Mouse (Mus musculus): ENCODE results near the gene Polr2m.
"Not testable (repeated sequence)": the region's sequence is repeated elsewhere in the genome, so short reads cannot be mapped to it uniquely, and the experiment has no call there.

Gene Polr2m

DNA sequence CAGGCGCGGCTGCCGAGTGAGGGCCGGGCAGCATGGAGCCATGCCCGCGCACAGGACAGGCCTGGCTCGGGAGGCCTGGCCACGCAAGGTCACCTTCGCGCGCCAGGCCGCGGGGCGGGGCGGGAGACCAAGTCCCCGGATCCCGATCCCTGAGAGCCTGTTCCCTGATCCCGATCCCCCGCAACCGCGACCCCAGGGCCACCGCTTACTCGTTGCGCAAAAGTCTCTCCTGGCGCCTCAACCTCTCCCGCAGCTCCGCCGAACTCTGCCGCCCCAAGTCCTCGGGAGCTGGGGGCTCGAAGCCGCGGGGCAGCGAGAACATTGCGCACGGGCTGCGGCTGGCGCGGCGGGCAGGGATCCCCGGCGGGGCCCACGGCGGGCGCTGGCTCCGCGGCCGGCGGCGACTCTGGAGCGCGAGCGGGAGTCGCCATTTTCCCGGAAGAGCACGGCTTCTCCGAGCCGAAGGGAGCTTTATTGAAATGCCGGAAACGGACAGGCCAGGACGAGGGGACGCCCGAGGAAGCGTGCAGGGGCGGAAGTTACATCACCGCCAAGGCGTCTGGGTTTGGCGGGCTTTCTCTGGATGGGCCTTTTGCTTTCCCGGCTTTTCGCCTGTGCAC is at the start of gene Polr2m:
TSS of gene Polr2m (minus strand) at position 461 of the 620 bp plus-strand sequence.
- peak; percentile 95 for DNase-seq (ENCODE audit: low read depth, low spot score)

DNA sequence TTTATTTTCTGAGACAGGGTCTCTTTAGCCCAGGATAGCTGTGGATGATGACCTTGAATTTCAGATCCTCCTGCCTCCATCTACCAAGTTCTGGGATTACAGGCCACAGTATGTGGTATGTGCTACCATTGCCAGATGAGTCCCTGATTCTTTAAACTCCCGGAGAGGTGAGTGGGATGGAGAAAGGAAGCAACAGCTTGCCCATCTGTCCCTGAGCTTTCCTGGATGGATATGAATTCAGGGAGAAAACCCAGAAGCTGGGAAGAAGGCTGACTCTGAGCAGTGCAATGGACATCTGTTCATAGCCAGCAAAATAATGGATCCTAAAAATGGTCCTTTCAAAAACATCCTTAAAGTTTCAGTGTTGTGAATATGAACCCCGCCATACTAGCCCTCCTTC is 49.3 kb upstream of the Polr2m start:
- DNase-seq (ENCODE audit: low read depth, low spot score), result no peak

DNA sequence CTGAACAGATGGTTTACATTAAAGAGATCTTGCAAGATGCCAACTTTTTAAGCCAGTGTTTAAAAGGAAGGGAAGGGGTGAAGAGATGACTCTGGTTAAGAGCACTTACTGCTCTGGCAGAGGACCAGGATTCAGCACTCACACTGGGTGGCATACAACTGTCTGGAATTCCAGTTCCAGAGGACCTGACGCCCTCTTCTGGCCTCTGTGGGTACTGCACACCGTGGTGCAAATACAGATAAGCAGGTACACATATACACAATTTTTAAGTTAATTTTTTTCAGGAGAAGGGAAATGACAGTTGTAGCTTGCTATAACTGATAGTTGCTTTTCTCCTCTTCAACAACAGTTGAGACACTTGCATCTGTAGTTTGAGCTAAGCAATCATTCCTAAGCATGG is 44.2 kb upstream of the Polr2m start:
- peak; percentile 31 for DNase-seq (ENCODE audit: low read depth, low spot score)

DNA sequence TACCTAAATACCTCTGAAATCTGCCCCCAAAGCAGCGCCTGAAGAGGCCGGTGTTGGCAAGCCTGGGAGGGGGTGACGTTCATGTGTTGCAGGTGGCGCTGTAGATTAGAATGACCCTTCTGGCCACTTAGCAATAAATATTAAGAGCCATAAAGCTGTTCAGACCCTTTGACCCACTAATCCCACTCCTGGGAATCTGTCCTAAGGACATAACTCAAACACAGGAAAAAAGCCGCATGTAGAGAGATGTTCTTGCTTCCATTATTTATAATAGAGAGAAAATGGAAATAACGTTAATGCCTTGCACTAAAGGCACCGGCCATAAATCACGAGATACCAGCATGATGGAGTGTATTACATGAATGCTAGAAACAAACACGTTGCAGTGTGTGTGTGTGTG is 41.7 kb upstream of the Polr2m start:
- no peak for DNase-seq (ENCODE audit: low read depth, low spot score)

DNA sequence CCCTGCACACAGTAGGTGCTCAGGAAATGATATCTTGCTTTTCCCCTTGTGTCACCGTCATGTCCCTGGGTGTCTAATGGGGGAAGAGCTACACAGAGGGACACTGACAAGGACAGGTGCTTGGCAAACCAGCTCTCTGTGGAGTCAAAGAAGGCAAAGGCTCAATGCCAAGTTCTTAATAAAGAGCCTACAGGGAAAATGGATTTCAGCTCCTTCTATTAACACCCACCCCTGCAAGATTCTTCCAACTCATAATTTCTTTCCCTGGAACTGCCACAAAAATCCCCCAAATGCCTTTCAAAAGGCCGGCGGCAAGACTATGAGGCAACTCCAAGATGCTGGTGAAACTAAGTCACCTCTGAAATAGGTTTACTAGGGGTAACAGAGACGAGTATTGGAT is 38.2 kb upstream of the Polr2m start:
- DNase-seq (ENCODE audit: low read depth, low spot score), result no peak

DNA sequence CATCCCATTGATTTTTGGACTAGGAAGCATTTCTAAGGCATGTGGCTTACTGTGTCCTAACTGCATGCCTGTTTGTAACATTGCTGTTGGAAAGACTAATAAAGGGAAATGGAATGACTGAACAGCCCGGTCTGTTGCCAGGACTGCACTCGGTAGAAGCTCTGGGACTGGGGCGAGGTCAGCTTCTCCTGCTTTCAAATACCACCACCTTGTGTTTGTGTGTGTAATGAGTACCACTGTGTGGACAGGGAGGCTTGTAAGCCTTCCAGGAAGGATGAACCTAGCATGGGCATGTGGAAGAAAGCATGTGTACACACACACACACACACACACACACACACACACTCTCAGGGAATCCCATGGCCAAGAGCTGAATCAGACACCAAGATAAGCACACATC is 34.1 kb upstream of the Polr2m start:
- DNase-seq (ENCODE audit: low read depth, low spot score), result no peak

DNA sequence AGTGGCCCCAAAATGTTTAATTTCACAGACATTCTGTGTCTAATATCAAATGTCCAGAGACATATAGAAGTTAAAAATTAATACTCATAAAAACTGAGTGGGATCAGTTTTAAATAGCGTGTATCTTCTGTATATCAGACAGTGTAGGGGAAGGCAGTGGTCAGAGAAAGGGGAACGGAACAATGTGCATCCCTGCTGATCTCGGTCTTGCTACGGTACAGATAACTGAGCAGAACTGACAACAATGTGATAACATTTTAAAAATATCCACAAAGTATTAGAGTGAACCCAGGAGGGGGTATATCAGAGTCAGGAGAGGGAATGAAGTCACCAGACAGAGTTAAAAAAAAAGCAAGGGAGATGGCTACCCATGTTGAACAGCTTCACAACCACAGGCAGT is 31.8 kb upstream of the Polr2m start:
- DNase-seq (ENCODE audit: low read depth, low spot score), result no peak

DNA sequence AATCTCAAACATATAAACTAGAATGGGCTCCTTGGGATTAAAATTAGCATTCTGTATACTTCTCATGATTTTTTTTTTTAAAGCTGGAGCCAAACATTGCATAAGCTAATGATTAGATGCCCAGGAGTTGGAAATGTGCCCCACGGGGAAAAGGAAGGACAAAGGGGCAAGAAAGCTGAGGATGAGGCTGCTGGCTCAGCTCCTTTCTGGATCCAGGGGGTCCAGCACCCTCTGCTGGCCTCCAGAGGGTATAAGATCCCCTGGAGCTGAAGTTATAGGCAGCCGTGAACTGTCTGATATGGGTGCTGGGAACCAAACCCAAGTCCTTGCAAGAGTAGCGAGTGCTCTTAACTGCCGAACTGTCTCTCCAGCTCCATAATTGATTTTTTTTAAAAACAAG is 30.1 kb upstream of the Polr2m start:
- no peak for DNase-seq (ENCODE audit: low read depth, low spot score)

DNA sequence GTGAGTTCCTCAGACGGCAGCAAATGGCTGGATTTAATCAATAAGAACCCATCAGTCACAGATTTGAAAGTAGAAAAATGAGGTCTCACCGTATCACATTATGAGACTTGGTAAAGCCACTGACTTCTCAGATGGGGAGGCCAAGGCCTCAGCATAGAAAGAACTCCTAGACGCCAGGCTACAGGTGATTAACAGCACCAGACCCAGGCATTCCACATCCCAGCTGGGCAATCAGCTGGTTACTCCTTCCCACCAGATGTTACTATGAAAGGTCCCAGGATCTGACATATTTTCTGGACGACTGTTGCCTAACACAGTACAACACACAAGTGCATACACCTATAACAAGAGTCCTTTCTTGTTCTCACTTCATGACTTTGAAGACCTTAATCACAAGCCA is 27.8 kb upstream of the Polr2m start:
- DNase-seq (ENCODE audit: low read depth, low spot score), result peak; percentile 4

DNA sequence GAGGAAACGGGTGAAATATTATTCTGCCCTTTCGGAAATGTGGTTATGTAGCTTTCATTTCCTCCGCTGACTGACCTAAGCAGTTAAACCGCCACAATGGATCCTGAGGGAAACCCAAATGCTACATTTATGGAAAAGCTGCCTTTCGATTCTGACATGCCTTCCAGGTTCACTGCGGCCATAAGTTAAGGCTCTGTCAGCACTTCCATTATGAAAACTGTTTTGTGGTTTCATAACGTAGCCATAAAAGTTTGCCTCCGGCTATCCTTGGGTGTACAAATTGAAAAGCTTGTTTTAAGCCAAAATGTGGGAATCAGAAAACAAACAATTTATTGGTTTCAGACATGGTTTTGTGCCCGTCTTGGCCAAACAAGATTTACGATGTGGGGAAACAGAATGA is 27.2 kb upstream of the Polr2m start:
- peak; percentile 87 for DNase-seq (ENCODE audit: low read depth, low spot score)

DNA sequence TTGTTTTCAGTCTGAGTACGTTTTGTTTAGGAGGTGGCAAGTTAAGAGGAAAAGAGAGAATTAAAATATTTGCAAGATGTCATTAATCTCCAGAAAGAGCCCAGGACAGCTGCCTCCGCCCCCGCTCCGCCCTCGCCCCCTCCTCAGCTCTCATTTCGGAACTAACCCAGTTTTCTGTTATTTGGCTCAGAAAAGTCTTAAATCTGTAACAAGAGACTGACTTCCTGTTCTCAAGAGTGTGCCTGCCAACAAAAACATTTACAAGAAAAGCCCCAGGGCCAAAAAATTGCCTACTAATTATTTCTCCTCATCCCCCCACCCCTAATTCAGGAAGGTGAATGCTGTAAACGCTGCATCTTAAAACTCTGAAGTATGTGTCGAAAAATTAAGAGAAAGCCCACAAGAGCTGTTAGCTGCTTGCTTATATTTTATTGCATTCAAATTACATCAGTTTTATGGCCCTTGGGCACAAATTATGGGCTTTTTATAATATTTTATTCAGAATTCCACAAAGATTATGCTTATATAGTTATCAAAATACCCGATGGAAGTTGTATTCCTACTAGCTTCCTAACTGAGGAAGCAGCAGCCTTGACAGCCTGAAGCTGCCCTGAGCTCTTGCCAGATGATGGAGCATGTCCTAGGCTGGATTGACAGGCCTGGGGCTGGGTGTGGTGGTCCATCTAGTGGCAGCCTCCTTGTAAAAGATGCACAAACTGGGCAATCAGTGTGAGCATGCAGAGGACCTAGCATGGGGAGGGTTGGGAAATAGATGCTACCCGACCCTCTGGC is 12.9 kb upstream of the Polr2m start:
- DNase-seq (ENCODE audit: low read depth, low spot score), result peak; percentile 51

DNA sequence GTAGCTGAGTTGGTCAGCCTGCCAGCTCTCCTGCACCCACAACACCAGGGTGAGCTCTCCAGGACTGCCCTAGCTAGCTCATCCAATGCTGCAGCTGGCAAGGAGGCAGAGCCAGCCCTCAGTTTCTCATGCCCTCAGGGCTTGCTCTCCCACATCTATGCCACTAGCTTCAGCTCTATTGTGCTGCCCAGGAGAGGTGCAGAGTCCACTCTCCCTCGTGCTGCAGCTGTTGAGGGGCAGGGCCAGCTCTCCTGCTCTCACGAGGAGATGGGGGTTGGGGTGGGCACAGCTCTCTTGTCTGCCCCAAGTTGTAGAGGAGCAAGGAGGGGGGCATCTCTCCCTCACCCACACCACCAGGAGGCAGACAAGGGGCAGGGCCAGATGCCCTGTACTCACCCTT is 10.9 kb upstream of the Polr2m start:
- DNase-seq (ENCODE audit: low read depth, low spot score), result peak; percentile 23

DNA sequence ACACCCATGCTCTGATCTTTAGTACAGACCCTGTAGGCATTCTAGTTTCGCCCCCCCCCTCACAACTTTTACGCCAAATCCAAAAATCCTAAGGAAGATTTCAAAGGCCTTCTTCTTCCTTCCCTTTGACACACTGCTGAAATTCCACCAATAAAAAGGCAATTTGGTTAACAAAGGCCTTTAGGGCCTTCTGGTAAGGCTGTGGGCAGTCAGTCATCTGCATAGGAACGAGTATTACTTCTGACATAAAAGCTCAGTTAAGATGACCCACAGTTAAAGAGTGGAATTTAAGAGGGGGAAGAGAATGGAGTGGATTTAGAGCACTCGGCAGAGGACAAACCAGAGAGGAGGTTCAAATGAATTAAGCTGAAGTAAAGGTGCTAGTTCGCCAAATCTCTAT is 8.0 kb upstream of the Polr2m start:
- no peak for DNase-seq (ENCODE audit: low read depth, low spot score)

DNA sequence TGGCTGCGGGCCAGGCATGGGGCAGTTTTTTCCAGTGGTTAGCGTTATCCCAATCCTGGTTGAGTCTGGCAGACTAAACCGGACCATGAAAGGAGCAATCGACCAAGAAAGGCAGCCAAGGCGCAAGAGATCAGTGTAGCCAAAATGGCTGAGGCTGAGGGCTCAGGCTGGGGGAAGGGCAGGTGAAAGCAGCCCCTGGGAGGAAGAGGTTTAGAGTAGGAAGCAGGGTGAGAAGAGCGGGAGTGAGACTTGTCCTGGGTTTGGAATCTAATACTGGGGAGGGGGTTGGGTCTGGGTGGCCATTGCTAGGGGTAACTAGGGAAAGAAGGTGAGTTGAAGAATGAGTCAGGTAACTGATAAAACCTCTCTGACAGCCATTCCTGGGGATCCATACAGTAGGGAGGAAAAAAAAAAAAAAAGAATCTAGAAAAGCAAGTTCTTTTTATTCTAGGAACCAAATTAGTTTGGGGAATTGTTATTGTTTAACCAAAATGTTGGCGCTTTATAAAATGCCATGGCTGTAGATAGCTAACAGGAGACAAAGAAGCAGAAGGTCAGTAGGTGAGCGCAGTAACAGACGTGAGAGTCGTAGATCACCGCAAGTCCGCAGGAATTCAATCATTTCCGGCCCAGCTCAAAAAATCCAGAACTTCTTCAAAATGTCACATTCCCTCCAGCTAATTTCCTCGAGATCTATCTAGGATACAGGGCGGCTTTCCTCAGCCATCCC is 6.7 kb upstream of the Polr2m start:
- DNase-seq (ENCODE audit: low read depth, low spot score), result no peak

DNA sequence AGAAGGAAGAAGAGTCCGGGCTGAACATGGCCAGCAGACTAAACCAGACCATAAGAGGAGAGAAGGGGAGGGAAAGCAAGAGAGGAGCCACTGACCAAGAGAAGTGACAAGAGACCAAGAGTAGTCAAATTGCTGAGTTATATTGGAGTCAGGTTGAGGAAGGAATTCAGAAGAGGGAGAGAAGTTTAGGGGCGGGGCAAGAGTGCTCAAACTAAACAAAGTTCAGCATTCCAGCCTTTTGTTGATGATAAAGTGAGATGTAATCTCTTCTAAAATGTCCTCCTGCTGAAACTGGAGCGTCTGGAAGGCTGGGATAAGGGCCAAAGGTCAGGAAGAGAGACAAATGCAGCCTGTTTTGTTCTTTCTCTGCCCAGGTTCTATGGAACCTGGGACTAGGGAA is 4.3 kb upstream of the Polr2m start:
- no peak for DNase-seq (ENCODE audit: low read depth, low spot score)

DNA sequence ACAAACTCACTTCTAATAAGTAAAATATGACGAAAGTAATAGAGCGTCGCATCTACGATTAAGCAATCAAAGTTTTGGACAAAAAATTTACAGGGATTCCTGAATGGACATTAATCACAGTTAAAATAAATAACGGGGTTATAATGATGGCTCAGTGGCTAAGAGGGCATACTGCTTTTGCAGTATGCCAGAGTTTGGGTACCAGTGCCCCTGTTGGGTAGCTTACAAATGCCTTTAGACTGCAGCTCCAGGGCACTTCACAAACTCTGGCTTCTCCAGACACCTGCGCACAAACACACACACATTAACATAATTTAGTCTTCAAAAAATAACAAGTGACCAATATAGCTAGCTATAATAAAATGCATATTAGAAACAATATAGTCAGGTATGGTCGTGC is 392 bp upstream of the Polr2m start:
- no peak for DNase-seq (ENCODE audit: low read depth, low spot score)

DNA sequence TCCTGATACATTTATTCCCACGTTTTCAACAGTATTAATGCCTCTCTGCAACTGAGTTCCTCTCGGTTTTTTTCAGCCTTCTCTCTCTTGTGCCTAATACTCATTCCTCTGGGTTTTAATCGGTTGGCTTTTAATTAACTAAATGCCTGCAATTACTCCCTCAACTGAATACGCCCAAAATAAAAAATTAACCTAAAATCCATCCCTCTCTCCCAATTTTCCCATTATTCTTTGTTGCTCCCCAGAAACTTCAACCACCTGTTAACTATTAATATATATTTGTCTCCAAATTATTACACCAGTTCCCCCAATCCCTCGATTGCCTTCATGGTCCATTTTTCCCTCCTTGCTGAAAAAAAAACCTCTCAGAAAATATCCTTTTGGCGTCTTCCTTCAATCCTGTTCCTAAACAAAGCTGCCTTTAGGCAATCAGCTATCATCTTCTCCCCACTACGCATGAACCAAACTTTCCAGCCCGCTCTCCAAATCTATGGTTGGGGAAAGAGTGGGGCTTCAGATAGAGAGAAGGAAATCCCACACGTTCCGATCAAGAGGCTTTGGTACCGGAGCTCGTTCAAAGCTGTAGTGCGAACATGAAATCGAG is 762 bp downstream of the Polr2m start:
- peak; percentile 53 for DNase-seq (ENCODE audit: low read depth, low spot score)

DNA sequence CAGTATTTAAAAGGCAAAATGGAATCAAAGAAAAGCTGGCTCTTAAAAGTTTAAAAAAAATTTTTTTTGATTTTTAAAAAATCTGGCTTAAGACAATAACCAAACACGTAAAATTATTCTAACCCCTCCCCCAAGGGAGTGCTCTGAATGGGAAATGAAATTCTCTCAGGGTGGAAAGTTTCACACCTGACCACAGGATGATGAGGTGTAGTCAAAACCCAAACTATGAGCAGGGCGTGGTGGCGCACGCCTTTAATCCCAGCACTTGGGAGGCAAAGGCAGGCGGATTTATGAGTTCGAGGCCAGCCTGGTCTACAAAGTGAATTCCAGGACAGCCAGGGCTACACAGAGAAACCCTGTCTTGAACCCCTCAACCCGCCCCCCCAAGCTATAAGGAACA is 1.9 kb downstream of the Polr2m start:
- DNase-seq (ENCODE audit: low read depth, low spot score), result not testable (repeated sequence)

DNA sequence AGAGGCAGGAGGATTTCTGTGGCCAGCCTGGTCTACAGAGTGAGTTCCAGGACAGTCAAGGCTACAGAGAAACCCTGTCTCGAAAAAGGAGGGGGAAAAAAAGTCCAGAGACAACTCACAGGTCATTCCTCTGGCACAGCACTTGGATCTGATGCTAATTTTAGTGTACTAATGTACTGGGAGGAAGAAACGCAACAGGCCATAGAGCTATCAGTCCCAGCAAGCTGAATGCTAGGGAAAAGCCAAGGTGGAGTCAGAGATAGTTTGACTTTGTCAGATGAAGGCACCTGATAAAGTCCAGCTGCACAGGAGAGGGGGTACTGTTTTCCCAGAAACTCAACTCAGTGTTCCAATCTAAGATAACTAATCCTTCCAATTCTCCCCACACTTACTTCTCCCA is 5.4 kb downstream of the Polr2m start:
- no peak for DNase-seq (ENCODE audit: low read depth, low spot score)

DNA sequence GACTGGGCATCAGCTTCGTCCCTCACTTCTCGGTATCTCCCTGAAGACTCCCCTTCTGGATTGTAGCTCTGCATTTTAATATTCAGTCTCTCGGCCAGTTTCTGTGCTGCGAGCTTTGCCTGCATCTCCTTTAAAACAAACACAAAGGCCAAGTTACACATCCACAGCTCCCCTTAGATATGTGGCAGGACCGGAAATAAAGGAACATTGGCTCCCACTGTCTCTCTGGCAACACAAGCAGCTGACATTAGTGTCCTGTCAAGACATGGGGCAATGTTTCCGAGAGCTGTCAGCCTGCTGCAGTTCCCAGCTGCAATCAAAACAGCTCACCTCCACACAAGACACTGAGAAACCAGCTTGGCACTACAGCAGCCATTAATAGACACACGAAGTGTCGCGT is 6.3 kb downstream of the Polr2m start:
- DNase-seq (ENCODE audit: low read depth, low spot score), result no peak

DNA sequence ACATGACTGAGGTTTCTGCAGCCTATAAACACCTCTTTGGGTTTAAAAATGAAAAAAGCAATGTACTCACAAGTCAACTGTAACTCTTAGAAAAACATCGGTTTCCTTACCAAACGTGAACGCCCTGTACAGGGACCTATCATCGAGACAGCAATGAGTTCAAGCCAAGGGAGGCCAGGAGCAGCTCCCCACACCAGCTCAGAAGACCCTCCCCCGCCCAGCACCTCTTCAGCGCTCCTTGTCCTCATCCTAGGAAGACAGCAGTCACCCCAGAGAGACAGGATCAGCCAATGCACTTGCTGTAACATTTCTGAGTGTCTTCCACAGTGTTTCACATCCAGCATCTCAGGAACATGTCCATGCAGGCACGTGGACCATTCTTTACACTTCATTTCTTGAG is 7.1 kb downstream of the Polr2m start:
- DNase-seq (ENCODE audit: low read depth, low spot score), result no peak

DNA sequence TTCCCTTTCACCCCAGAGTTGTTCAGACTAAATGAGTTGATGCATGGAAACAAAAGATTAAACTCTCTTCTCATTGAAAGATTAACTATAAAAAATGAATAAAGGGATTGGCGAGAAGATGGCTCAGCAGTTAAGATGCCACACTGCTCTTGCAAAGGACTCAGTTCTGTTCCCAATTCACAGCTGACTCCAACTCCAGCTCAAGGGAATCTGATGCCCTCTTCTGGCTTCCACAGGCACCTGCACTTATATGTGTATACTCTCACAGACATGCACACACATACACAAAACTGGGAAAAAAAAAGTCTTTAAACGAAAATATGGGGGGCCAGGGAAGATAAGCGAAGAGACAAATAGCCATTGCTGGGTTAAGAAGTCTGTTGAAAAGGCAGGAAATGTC is 9.1 kb downstream of the Polr2m start:
- DNase-seq (ENCODE audit: low read depth, low spot score), result no peak
